Mouse (Mus musculus) testis, adult 2 months (tissue): ENCODE measurements around the gene Ppp1r13b.

Experiments used
- CTCF ChIP-seq: fragments of 200-500 bp; IDR thresholded peaks from 2 replicates; pipeline ENCODE4 v1.5.1; 2012; ENCODE audit warnings: low read depth, mild to moderate bottlenecking, inconsistent platforms, low read length, moderate library complexity; ENCODE audit not compliant: control insufficient read depth, insufficient read depth, insufficient replicate concordance
- POLR2A ChIP-seq: fragments of 200-500 bp; IDR thresholded peaks from 2 replicates; pipeline ENCODE4 v1.6.1; 2012; ENCODE audit warnings: low read depth, mild to moderate bottlenecking, inconsistent platforms, low read length, moderate library complexity; ENCODE audit not compliant: control insufficient read depth

- TF ChIP-seq CTCF (no peak), POLR2A (no peak)
Measured at GRCm38 (mm10) chr12:111938623-111939177, 30.8 kb upstream of the Ppp1r13b start.
